Mouse (Mus musculus) forebrain, embryonic 10.5 days (tissue): ENCODE measurements around the gene Bmp6. TPM values are rescaled to one million over a fixed set of nuclear protein-coding genes. Genes with fewer than 3 reads are reported as not detected.

Experiments used
- DNase-seq: peaks from one replicate; pipeline ENCODE4 v3.0.0-alpha.2; 2017; ENCODE audit warnings: low spot score; ENCODE audit errors: extremely low spot score
- H3K27ac ChIP-seq: fragments of 300-500 bp; sonication (generic); 2 replicates; pipeline ENCODE4 v1.5.1; 2016; ENCODE audit warnings: mild to moderate bottlenecking
- H3K27me3 ChIP-seq: fragments of 300-500 bp; sonication (generic); 2 replicates; pipeline ENCODE4 v1.6.1; 2016; ENCODE audit warnings: mild to moderate bottlenecking; ENCODE audit not compliant: poor library complexity, severe bottlenecking
- H3K36me3 ChIP-seq: fragments of 300-500 bp; sonication (generic); replicated peaks from 2 replicates; pipeline ENCODE4 v1.6.1; 2016; ENCODE audit warnings: mild to moderate bottlenecking, moderate library complexity
- H3K4me1 ChIP-seq: fragments of 300-500 bp; sonication (generic); 2 replicates; pipeline ENCODE4 v1.6.1; 2016
- H3K4me3 ChIP-seq: fragments of 300-500 bp; sonication (generic); 2 replicates; pipeline ENCODE4 v1.5.1; 2016; ENCODE audit warnings: mild to moderate bottlenecking, moderate library complexity
- H3K9me3 ChIP-seq: fragments of 300-500 bp; sonication (generic); 2 replicates; pipeline ENCODE4 v1.6.1; 2016; ENCODE audit warnings: mild to moderate bottlenecking, moderate library complexity
- WGBS: fragments of 180-500 bp; shearing (Covaris S2); methylation state at CpG from one replicate; pipeline ENCODE4 v1.1.7; 2016; 5-methylcytosine and 5-hydroxymethylcytosine counted together
- polyA plus RNA-seq: library from polyadenylated mRNA; unstranded; fragments of >200 nt; fragmentation: Nextera tagmentation; extraction: Ambion mirVana; gene quantifications from 2 replicates; pipeline ENCODE4 v1.2.1, GENCODE M21; 2016

Bmp6 gene
- polyA plus RNA-seq, 1 experiment from 2014 or later: 2.5 TPM

- no peaks in the 10 kb centered on the region for H3K9me3 ChIP-seq
- H3K36me3 ChIP-seq: no peaks in the 10 kb centered on the region
- H3K27me3 ChIP-seq: no peaks in the 10 kb centered on the region
- 72% methylated on average over 3 of the region's 3 CpGs for WGBS
- H3K4me3 ChIP-seq: no peak overlapping the region
- no peak overlapping the region for H3K27ac ChIP-seq
- peaks cover 27% of the 10 kb centered on the region for H3K4me1 ChIP-seq
- DNase-seq: no peak
These were observed 63.7 kb downstream of the Bmp6 start for GRCm38 (mm10) chr13:38408636-38409035.

GRCm38 (mm10) chr13:38410322-38410865 lies 65.5 kb downstream of the Bmp6 start:
- Histone ChIP-seq H3K27ac (0 out of 2 replicates have a peak overlapping the region, but pooled peaks have one; percentile 40), H3K4me1 (peaks cover 27% of the 10 kb centered on the region), H3K4me3 (peak overlapping the region; percentile 7; the same call in 1 of the 2 replicates), H3K36me3 (no peaks in the 10 kb centered on the region), H3K9me3 (no peaks in the 10 kb centered on the region), H3K27me3 (no peaks in the 10 kb centered on the region)
- 37% methylated on average over 15 of the region's 15 CpGs for WGBS
- DNase-seq: no peak

DNA sequence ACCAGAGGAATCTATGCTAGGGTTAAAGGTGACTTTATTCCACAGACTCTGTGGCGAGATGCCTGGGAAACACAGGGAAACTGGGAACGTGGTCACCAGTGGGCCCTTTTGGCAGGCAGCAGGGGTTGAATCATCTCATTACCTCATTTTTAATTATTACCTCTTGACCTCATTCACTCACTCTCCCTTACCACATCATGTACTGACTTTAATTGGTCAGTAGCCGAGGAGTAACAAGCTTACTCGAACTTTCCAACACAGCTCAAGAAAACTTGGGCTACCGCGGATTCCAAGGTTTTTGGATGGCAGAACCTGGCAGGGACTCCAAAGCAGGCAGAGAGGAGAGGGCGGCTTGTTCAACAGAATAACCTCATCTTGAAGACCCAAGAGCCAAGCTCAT lies 74.9 kb downstream of the Bmp6 start:
- Histone ChIP-seq H3K4me1 (no peaks in the 10 kb centered on the region), H3K36me3 (no peaks in the 10 kb centered on the region), H3K27ac (no peak overlapping the region), H3K9me3 (no peaks in the 10 kb centered on the region), H3K4me3 (no peak overlapping the region), H3K27me3 (no peaks in the 10 kb centered on the region)
- 92% methylated on average over 7 of the region's 7 CpGs for WGBS
- DNase-seq: no peak

GRCm38 (mm10) chr13:38422491-38422890 lies 77.6 kb downstream of the Bmp6 start:
- Histone ChIP-seq H3K4me1 (0 out of 2 replicates have a peak, but pooled peaks cover 3% of the 10 kb centered on the region), H3K36me3 (no peaks in the 10 kb centered on the region), H3K27ac (no peak overlapping the region), H3K4me3 (no peak overlapping the region), H3K9me3 (no peaks in the 10 kb centered on the region), H3K27me3 (no peaks in the 10 kb centered on the region)
- no peak for DNase-seq
- 91% methylated on average over 5 of the region's 5 CpGs for WGBS

DNA sequence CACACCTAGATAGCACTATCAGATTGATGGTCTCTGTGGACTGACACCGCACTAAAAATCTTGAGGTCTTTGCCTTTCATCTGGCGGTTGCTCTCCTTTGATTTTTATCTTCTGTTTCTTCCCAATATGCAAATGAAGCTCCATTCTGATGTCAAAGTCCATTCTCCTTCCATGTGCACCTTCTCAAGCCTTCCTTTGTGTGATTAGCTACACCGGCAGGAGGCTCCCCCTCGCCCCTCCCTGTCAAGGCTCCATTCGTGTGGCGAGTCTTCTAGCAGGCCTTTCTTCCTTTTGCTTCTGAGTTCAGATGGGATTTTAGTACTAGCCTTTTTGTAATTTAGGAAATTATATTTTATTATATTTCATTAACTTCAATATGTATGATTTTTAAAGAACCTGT lies 80.4 kb downstream of the Bmp6 start:
- 72% methylated on average over 6 of the region's 6 CpGs for WGBS
- 0 out of 2 replicates have a peak, but pooled peaks cover 3% of the 10 kb centered on the region for H3K4me1 ChIP-seq
- no peaks in the 10 kb centered on the region; the same call in 1 of the 2 replicates for H3K9me3 ChIP-seq
- no peak overlapping the region for H3K27ac ChIP-seq
- no peaks in the 10 kb centered on the region for H3K36me3 ChIP-seq
- no peak for DNase-seq
- no peak overlapping the region for H3K4me3 ChIP-seq
- no peaks in the 10 kb centered on the region for H3K27me3 ChIP-seq

GRCm38 (mm10) chr13:38429671-38430070 lies 84.8 kb downstream of the Bmp6 start:
- Histone ChIP-seq H3K27me3 (no peaks in the 10 kb centered on the region), H3K36me3 (no peaks in the 10 kb centered on the region), H3K9me3 (no peaks in the 10 kb centered on the region; the same call in 1 of the 2 replicates), H3K4me1 (0 out of 2 replicates have a peak, but pooled peaks cover 6% of the 10 kb centered on the region), H3K4me3 (no peak overlapping the region), H3K27ac (no peak overlapping the region)
- 87% methylated on average over 8 of the region's 8 CpGs for WGBS
- no peak for DNase-seq

DNA sequence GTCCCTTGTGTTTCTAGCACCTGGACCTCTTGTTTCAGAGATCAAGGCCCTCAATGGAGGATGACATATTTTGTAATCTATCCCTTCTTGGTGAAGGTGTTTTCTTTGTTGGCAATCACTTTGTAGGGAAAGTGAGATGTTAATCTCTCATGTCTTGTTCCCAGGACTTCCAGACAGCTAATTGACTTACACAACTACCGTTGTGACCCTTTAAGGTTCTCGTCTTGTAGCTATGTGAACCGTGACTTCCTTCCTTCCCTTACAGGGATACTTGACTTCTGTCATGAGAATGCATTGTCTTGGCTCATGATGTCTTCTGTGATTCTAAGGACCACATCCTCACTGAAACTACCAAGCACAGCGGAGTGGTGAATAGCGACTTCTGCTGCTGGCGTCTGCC lies 85.2 kb downstream of the Bmp6 start:
- no peak overlapping the region for H3K4me3 ChIP-seq
- H3K36me3 ChIP-seq: no peaks in the 10 kb centered on the region
- no peaks in the 10 kb centered on the region for H3K27me3 ChIP-seq
- H3K9me3 ChIP-seq: no peaks in the 10 kb centered on the region; the same call in 1 of the 2 replicates
- no peak overlapping the region for H3K27ac ChIP-seq
- 0 out of 2 replicates have a peak, but pooled peaks cover 6% of the 10 kb centered on the region for H3K4me1 ChIP-seq
- no peak for DNase-seq
- 94% methylated on average over 6 of the region's 6 CpGs for WGBS

DNA sequence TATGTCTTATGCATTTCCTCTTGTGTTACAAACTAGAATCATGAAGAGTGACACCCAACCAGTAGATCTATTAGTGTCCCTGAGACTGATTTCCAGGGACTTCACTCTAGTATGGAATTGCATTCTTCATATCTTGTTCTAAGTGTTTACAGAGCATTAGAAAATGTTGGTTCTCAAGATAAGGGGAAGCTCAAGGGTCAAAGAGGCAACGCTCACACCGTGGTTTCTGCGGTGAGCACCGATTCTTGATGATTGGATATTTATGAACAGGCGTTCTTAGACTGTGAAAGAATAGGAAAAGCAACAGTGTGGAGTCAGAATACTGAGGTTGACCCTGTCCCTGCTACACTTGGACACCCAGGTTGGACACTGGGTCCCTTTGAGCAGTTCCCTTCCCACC lies 89.9 kb downstream of the Bmp6 start:
- 0 out of 2 replicates have a peak, but pooled peaks cover 3% of the 10 kb centered on the region for H3K4me1 ChIP-seq
- H3K4me3 ChIP-seq: no peak overlapping the region
- no peak for DNase-seq
- H3K27ac ChIP-seq: no peak overlapping the region
- H3K9me3 ChIP-seq: no peaks in the 10 kb centered on the region
- no peaks in the 10 kb centered on the region for H3K36me3 ChIP-seq
- H3K27me3 ChIP-seq: no peaks in the 10 kb centered on the region
- WGBS: 98% methylated on average over 5 of the region's 5 CpGs

- Histone ChIP-seq H3K9me3 (no peaks in the 10 kb centered on the region), H3K27me3 (no peaks in the 10 kb centered on the region), H3K4me1 (0 out of 2 replicates have a peak, but pooled peaks cover 3% of the 10 kb centered on the region), H3K27ac (no peak overlapping the region), H3K36me3 (no peaks in the 10 kb centered on the region), H3K4me3 (no peak overlapping the region)
- WGBS: 32% methylated on average over 5 of the region's 5 CpGs
- DNase-seq: peak; percentile 21
These were observed 93.0 kb downstream of the Bmp6 start for GRCm38 (mm10) chr13:38437930-38438329.

GRCm38 (mm10) chr13:38440240-38440639 lies 95.3 kb downstream of the Bmp6 start:
- H3K4me1 ChIP-seq: no peaks in the 10 kb centered on the region
- no peak for DNase-seq
- H3K4me3 ChIP-seq: no peak overlapping the region
- H3K9me3 ChIP-seq: no peaks in the 10 kb centered on the region
- WGBS: 92% methylated on average over 10 of the region's 10 CpGs
- H3K27ac ChIP-seq: no peak overlapping the region
- H3K36me3 ChIP-seq: no peaks in the 10 kb centered on the region
- no peaks in the 10 kb centered on the region for H3K27me3 ChIP-seq

- Histone ChIP-seq H3K27me3 (no peaks in the 10 kb centered on the region), H3K4me1 (peaks cover 16% of the 10 kb centered on the region), H3K36me3 (no peaks in the 10 kb centered on the region), H3K27ac (no peak overlapping the region), H3K9me3 (no peaks in the 10 kb centered on the region), H3K4me3 (no peak overlapping the region)
- no peak for DNase-seq
- 90% methylated on average over 6 of the region's 6 CpGs for whole genome bisulfite sequencing
These were observed 103.7 kb downstream of the Bmp6 start for GRCm38 (mm10) chr13:38448516-38449015.

- peaks cover 23% of the 10 kb centered on the region for H3K4me1 ChIP-seq
- H3K4me3 ChIP-seq: no peak overlapping the region
- H3K9me3 ChIP-seq: no peaks in the 10 kb centered on the region
- H3K36me3 ChIP-seq: no peaks in the 10 kb centered on the region
- no peak for DNase-seq
- 76% methylated on average over 20 of the region's 20 CpGs for WGBS
- H3K27ac ChIP-seq: peak overlapping the region; percentile 9; the same call in 1 of the 2 replicates
- no peaks in the 10 kb centered on the region for H3K27me3 ChIP-seq
These were observed 105.4 kb downstream of the Bmp6 start for GRCm38 (mm10) chr13:38450051-38450971.

DNA sequence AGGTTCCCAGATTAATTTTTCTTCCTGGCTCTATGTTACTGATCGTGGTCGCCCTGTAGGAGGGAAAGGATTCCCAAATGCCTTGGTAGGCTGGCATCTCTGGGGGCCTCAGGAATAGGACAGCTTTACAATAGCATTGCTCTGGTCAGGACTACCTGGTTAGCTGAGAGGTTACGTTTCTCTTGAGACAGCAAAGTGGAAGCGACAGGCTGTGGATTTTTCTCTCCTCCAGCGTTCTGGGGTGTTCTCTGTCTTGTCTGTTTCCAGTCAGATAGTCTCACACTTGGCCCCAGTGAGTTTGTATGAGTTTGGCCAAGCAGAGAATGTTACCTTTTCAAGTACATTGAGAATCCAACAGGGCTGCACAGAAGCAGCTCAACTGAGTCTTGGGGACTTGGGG lies 106.5 kb downstream of the Bmp6 start:
- WGBS: 83% methylated on average over 5 of the region's 5 CpGs
- Histone ChIP-seq H3K27ac (0 out of 2 replicates have a peak overlapping the region, but pooled peaks have one; percentile 9), H3K4me1 (peaks cover 23% of the 10 kb centered on the region), H3K27me3 (no peaks in the 10 kb centered on the region), H3K4me3 (no peak overlapping the region), H3K9me3 (no peaks in the 10 kb centered on the region), H3K36me3 (no peaks in the 10 kb centered on the region)
- no peak for DNase-seq
